In genomic region chr3:51341268-51342081, GRCm38 (mm10) we compare ENCODE assay signal across 8 mouse cellular contexts. TPM values are rescaled to one million over a fixed set of nuclear protein-coding genes. Genes with fewer than 3 reads are reported as not detected.
DNase-seq lines count a peak whose midpoint lies in the region; ATAC-seq and TF ChIP-seq lines count a peak whose summit lies in the region.

No protein-coding gene starts in this region.

- 1% methylated on average over 77 of the region's 86 CpGs for WGBS in heart, embryonic 14.5 days
- under 1% methylated on average over 72 of the region's 86 CpGs for WGBS in liver, embryonic 14.5 days (ENCODE audit: insufficient replicate concordance)
- WGBS in neural tube, embryonic 11.5 days: 0% methylated on average over 50 of the region's 86 CpGs
- WGBS in stomach, embryonic 15.5 days: under 1% methylated on average over 86 of the region's 86 CpGs

- no peak for TF ChIP-seq EP300 in liver, embryonic 14.5 days (IDR thresholded peaks at IDR 0.05; ENCODE audit: low read depth)

- peak overlapping the region; percentile 91 for H3K9ac ChIP-seq in heart, embryonic 14.5 days (ENCODE audit: low read length)
- peak overlapping the region; percentile 98 for H3K9ac ChIP-seq in liver, embryonic 14.5 days (replicated peaks)
- H3K9ac ChIP-seq in neural tube, embryonic 11.5 days (ENCODE audit: low read length): peak overlapping the region; percentile 98
- peak overlapping the region; percentile 54; the same call in 1 of the 2 replicates for H3K9ac ChIP-seq in stomach, embryonic 15.5 days

- ATAC-seq in erythroid progenitor cell, adult 5-6 weeks (replicated peaks; ENCODE audit: low FRiP score, poor library complexity, severe bottlenecking): peak; percentile 70
- ATAC-seq in heart, embryonic 14.5 days (ENCODE audit: insufficient number of reproducible peaks, insufficient read depth, low FRiP score, low read depth): peak; percentile 81
- peak; percentile 80 for ATAC-seq in liver, embryonic 14.5 days (ENCODE audit: insufficient read depth)
- peak; percentile 77 for ATAC-seq in neural tube, embryonic 11.5 days (ENCODE audit: insufficient read depth, low FRiP score, low TSS enrichment)
- ATAC-seq in stomach, embryonic 15.5 days (ENCODE audit: insufficient read depth, low FRiP score, low read depth): peak; percentile 88

- peaks cover 0 to 10% of the 10 kb centered on the region in 2 experiments; a peak in 2 of 4 replicates for H3K4me1 ChIP-seq in heart, embryonic 14.5 days (ENCODE audit: control insufficient read depth in 2 of 2, insufficient read depth in 2 of 2, low read length in 2 of 2)
- peaks cover 21% of the 10 kb centered on the region in 2 experiments for H3K4me1 ChIP-seq in liver, embryonic 14.5 days (replicated peaks; ENCODE audit: control insufficient read depth in 2 of 2, insufficient read depth in 2 of 2, low read length in 1 of 2)
- 0 out of 2 replicates have a peak, but pooled peaks cover 4% of the 10 kb centered on the region for H3K4me1 ChIP-seq in neural tube, embryonic 11.5 days (ENCODE audit: control insufficient read depth, insufficient read depth, low read length)
- no peaks in the 10 kb centered on the region for H3K4me1 ChIP-seq in stomach, embryonic 15.5 days

- H3K9me3 ChIP-seq in heart, embryonic 14.5 days (ENCODE audit: control insufficient read depth, low read length): no peaks in the 10 kb centered on the region
- H3K9me3 ChIP-seq in liver, embryonic 14.5 days (ENCODE audit: control insufficient read depth, low read length): no peaks in the 10 kb centered on the region
- H3K9me3 ChIP-seq in neural tube, embryonic 11.5 days (ENCODE audit: control insufficient read depth, low read length): no peaks in the 10 kb centered on the region
- no peaks in the 10 kb centered on the region for H3K9me3 ChIP-seq in stomach, embryonic 15.5 days

- H3K36me3 ChIP-seq in heart, embryonic 14.5 days (ENCODE audit: control insufficient read depth, insufficient read depth, low read length): no peaks in the 10 kb centered on the region
- no peaks in the 10 kb centered on the region for H3K36me3 ChIP-seq in liver, embryonic 14.5 days (replicated peaks; ENCODE audit: control insufficient read depth, insufficient read depth, low read depth)
- no peaks in the 10 kb centered on the region for H3K36me3 ChIP-seq in neural tube, embryonic 11.5 days (ENCODE audit: control insufficient read depth, insufficient read depth, low read length)
- no peaks in the 10 kb centered on the region for H3K36me3 ChIP-seq in stomach, embryonic 15.5 days

- DNase-seq in CD4-positive, CD25-positive, alpha-beta regulatory T cell, adult 2 months (ENCODE audit: low read depth, low spot score): peak; percentile 85
- peak; percentile 60 for DNase-seq in brain, embryonic 18.5 days (ENCODE audit: low read depth, low spot score)
- peak; percentile 94 for DNase-seq in kidney, postnatal 10 days
- peak; percentile 81 to 84 (median 81) for DNase-seq in liver, embryonic 14.5 days (ENCODE audit: low read depth in 3 of 3, low spot score in 3 of 3)
- DNase-seq in neural tube, embryonic 11.5 days (ENCODE audit: low spot score): peak; percentile 91

- H3K4me2 ChIP-seq in heart, embryonic 14.5 days (ENCODE audit: low read length): peak overlapping the region; percentile 76
- H3K4me2 ChIP-seq in liver, embryonic 14.5 days (ENCODE audit: low read depth): peak overlapping the region; percentile 99
- H3K4me2 ChIP-seq in neural tube, embryonic 11.5 days (ENCODE audit: low read depth): peak overlapping the region; percentile 86
- peak overlapping the region; percentile 92 for H3K4me2 ChIP-seq in stomach, embryonic 15.5 days

- TF ChIP-seq CTCF in liver, embryonic 14.5 days (IDR thresholded peaks at IDR 0.05; ENCODE audit: low read depth): no peak

- H3K4me3 ChIP-seq in heart, embryonic 14.5 days (ENCODE audit: control insufficient read depth in 1 of 2, insufficient read depth in 1 of 2, low read depth in 1 of 2, low read length in 2 of 2): peak overlapping the region; percentile 66 to 80
- peak overlapping the region; percentile 85 to 91 for H3K4me3 ChIP-seq in liver, embryonic 14.5 days (ENCODE audit: insufficient read depth in 1 of 2, low read depth in 2 of 2, low read length in 2 of 2)
- peak overlapping the region; percentile 82 for H3K4me3 ChIP-seq in neural tube, embryonic 11.5 days (ENCODE audit: low read depth, low read length)
- H3K4me3 ChIP-seq in stomach, embryonic 15.5 days (replicated peaks): peak overlapping the region; percentile 92

- H3K27ac ChIP-seq in heart, embryonic 14.5 days (replicated peaks in 1 of 2; ENCODE audit: control insufficient read depth in 1 of 2, insufficient read depth in 1 of 2, low read depth in 2 of 2, low read length in 2 of 2): peak overlapping the region; percentile 95 to 98
- peak overlapping the region; percentile 93 for H3K27ac ChIP-seq in liver, embryonic 14.5 days
- H3K27ac ChIP-seq in neural tube, embryonic 11.5 days (ENCODE audit: low read depth, low read length): peak overlapping the region; percentile 100
- peak overlapping the region; percentile 97 for H3K27ac ChIP-seq in stomach, embryonic 15.5 days

- H3K27me3 ChIP-seq in heart, embryonic 14.5 days (ENCODE audit: control insufficient read depth, insufficient read depth, low read length): no peaks in the 10 kb centered on the region
- no peaks in the 10 kb centered on the region for H3K27me3 ChIP-seq in liver, embryonic 14.5 days (ENCODE audit: control insufficient read depth, insufficient read depth, low read length)
- H3K27me3 ChIP-seq in neural tube, embryonic 11.5 days (ENCODE audit: control insufficient read depth, insufficient read depth, low read length): no peaks in the 10 kb centered on the region
- H3K27me3 ChIP-seq in stomach, embryonic 15.5 days (replicated peaks): no peaks in the 10 kb centered on the region

RNA-seq across cellular contexts. Expression of gene Elf2, which starts 1.0 kb away (rescaled TPM):
- total RNA-seq in erythroid progenitor cell, adult 5-6 weeks (2015; ENCODE audit: low replicate concordance): 35.0 and 53.2 TPM in 2 replicates
- total RNA-seq in erythroid progenitor cell, adult 5-6 weeks (2017; ENCODE audit: low replicate concordance): 90.9 and 107 TPM in 2 replicates
- 60.7 and 62.8 TPM in 2 replicates for polyA plus RNA-seq in heart, embryonic 14.5 days (2014; fragmentation: Nextera tagmentation; extraction: Ambion mirVana)
- 14.8 and 20.7 TPM in 2 replicates for polyA plus RNA-seq in liver, embryonic 14.5 days (2012; rRNA removed)
- polyA plus RNA-seq in liver, embryonic 14.5 days (2014; fragmentation: Nextera tagmentation; extraction: Ambion mirVana): 14.7 and 18.9 TPM in 2 replicates
- 38.4 and 47.3 TPM in 2 replicates for polyA plus RNA-seq in neural tube, embryonic 11.5 days (2014; fragmentation: Nextera tagmentation; extraction: Ambion mirVana)
- polyA plus RNA-seq in stomach, embryonic 15.5 days (2015; fragmentation: Nextera tagmentation; extraction: Ambion mirVana): 62.5 and 63.7 TPM in 2 replicates

RNA-seq across cellular contexts. Expression of gene Mgarp, which starts 55.1 kb away (rescaled TPM):
- not detected in 2 replicates for total RNA-seq in erythroid progenitor cell, adult 5-6 weeks (2015; ENCODE audit: low replicate concordance)
- 0.51 and 3.9 TPM in 2 replicates for total RNA-seq in erythroid progenitor cell, adult 5-6 weeks (2017; ENCODE audit: low replicate concordance)
- polyA plus RNA-seq in heart, embryonic 14.5 days (2014; fragmentation: Nextera tagmentation; extraction: Ambion mirVana): 7.7 and 8.6 TPM in 2 replicates
- 0.25 and 0.48 TPM in 2 replicates for polyA plus RNA-seq in liver, embryonic 14.5 days (2012; rRNA removed)
- 0.85 and 1.00 TPM in 2 replicates for polyA plus RNA-seq in liver, embryonic 14.5 days (2014; fragmentation: Nextera tagmentation; extraction: Ambion mirVana)
- polyA plus RNA-seq in neural tube, embryonic 11.5 days (2014; fragmentation: Nextera tagmentation; extraction: Ambion mirVana): 4.2 and 6.7 TPM in 2 replicates
- 3.8 and 4.0 TPM in 2 replicates for polyA plus RNA-seq in stomach, embryonic 15.5 days (2015; fragmentation: Nextera tagmentation; extraction: Ambion mirVana)

Comparison
In these comparisons a context has a peak if more than half of its experiments do, and no peak if none do; other contexts are left out.
1. Peak in every context shown above with its lines: DNase-seq, ATAC-seq, H3K4me3 ChIP-seq and H3K27ac ChIP-seq.